Mouse (Mus musculus) G1E (cell line): Measurements from ENCODE around the gene Arhgap35. TPM values are rescaled to one million over a fixed set of nuclear protein-coding genes. Genes with fewer than 3 reads are reported as not detected.

Source experiments
- ATAC-seq: 2 replicates; pipeline ENCODE4 v1.8.0; 2016; ENCODE audit warnings: mild to moderate bottlenecking; ENCODE audit not compliant: insufficient number of reproducible peaks, poor library complexity, low FRiP score, severe bottlenecking; ENCODE audit errors: extremely low read depth
- DNase-seq: peaks from one replicate; pipeline ENCODE4 v3.0.0; 2012; ENCODE audit warnings: low spot score
- H3K27me3 ChIP-seq: 2 replicates; pipeline ENCODE4 v1.6.1; 2012; ENCODE audit warnings: mild to moderate bottlenecking, low read length, inconsistent platforms; ENCODE audit not compliant: insufficient read depth
- H3K36me3 ChIP-seq: replicated peaks from 2 replicates; pipeline ENCODE3; 2012; ENCODE audit warnings: mild to moderate bottlenecking, inconsistent platforms
- H3K4me1 ChIP-seq: 2 replicates; pipeline ENCODE4 v1.6.1; 2012; ENCODE audit warnings: low read depth, low read length, inconsistent platforms, mixed read lengths; ENCODE audit not compliant: insufficient read depth
- H3K4me3 ChIP-seq: 2 replicates; pipeline ENCODE4 v1.5.1; 2012; ENCODE audit warnings: low read depth, mild to moderate bottlenecking, inconsistent platforms, low read length, moderate library complexity, mixed read lengths
- H3K9me3 ChIP-seq: replicated peaks from 2 replicates; pipeline ENCODE4 v1.6.1; 2012; ENCODE audit warnings: inconsistent platforms
- CTCF ChIP-seq: IDR thresholded peaks from 2 replicates; pipeline ENCODE4 v1.5.1; 2012; ENCODE audit warnings: low read depth, low read length, inconsistent platforms, mixed read lengths
- GATA1 ChIP-seq: IDR thresholded peaks from 2 replicates; pipeline ENCODE4 v1.6.1; 2012; ENCODE audit warnings: borderline replicate concordance, low read length, inconsistent platforms, mixed read lengths
- GATA2 ChIP-seq: IDR thresholded peaks from 2 replicates; pipeline ENCODE4 v1.6.1; 2012; ENCODE audit warnings: low read depth, low read length, inconsistent platforms, borderline replicate concordance
- POLR2AphosphoS5 ChIP-seq: IDR thresholded peaks from 2 replicates; pipeline ENCODE4 v1.6.1; 2012; ENCODE audit warnings: low read depth, low read length, inconsistent platforms; ENCODE audit not compliant: insufficient replicate concordance
- TAL1 ChIP-seq: conservative IDR thresholded peaks from 2 replicates; pipeline ENCODE4 v1.6.1; 2012; ENCODE audit warnings: low read depth, low read length, inconsistent platforms, mixed read lengths
- polyA plus RNA-seq: library from polyadenylated mRNA; stranded (reverse); fragments of >175 nt; gene quantifications from 2 replicates; pipeline ENCODE4 v1.2.3, GENCODE M21; 2012
- total RNA-seq, 2 experiments: library from RNA; stranded (forward) in 1 of 2; stranded (reverse) in 1 of 2; fragments of 200-1000 nt in 1 of 2; fragments of >200 nt in 1 of 2; fragmentation: Nextera tagmentation in 1 of 2; gene quantifications; 2 replicates each; pipeline ENCODE4 v1.2.3; 2014 to 2017

The Arhgap35 gene
- total and polyA plus RNA-seq, 3 experiments, result 3.5 to 14.4 (median 8.0) TPM

DNA sequence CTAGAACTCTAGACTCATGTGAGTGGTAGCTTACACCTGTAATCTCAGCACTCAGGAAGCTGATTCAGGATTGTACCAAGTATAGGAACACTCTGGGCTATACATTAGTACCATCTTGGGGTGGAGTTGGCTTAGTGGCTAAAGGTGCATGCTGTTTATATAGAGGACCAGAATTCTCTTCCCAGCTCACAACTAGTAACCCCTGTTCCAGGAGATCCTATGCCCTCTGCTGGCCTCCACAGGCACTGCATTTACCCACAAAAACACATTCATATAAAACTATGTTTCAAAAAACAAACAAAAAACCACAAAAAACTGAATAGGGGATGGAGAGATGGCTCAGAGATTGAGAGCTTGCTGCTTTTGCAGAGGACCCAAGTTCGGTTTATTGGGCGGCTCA, 121.4 kb downstream of the Arhgap35 start:
- TF ChIP-seq CTCF (peak; percentile 43; the same call in 1 of the 2 replicates), TAL1 (no peak), GATA2 (no peak), GATA1 (no peak), POLR2AphosphoS5 (no peak)
- Histone ChIP-seq H3K4me1 (peaks cover 9% of the 10 kb centered on the region; the same call in 1 of the 2 replicates), H3K27me3 (no peaks in the 10 kb centered on the region; the same call in 1 of the 2 replicates), H3K9me3 (no peaks in the 10 kb centered on the region), H3K4me3 (no peak overlapping the region), H3K36me3 (peaks cover 37% of the 10 kb centered on the region)
- DNase-seq (peak; percentile 43), ATAC-seq (no peak; the same call in 1 of the 2 replicates)

DNA sequence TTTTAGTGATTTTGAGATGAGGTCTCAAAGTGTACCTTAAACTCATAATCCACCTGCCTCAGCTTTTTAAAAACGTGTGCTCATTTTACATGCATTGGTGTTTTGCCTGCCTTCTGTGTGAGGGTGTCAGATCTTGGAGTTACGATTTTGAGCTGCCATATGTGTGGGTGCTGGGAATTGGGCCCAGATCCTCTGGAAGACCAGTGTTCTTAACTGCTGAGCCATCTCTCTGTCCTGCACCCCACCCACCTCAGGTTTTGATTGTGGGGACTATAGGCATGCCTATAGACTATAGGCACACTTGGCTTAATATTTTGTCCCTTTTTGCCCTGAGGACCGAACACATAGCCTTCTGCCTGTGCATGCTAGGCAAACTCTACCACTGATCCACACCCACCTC, 122.6 kb downstream of the Arhgap35 start:
- Histone ChIP-seq H3K9me3 (no peaks in the 10 kb centered on the region), H3K4me3 (no peak overlapping the region), H3K36me3 (peaks cover 25% of the 10 kb centered on the region), H3K27me3 (peaks cover 2% of the 10 kb centered on the region; the same call in 1 of the 2 replicates), H3K4me1 (peaks cover 9% of the 10 kb centered on the region; the same call in 1 of the 2 replicates)
- ATAC-seq (no peak), DNase-seq (no peak)
- TF ChIP-seq GATA2 (no peak), POLR2AphosphoS5 (no peak), TAL1 (no peak), GATA1 (no peak), CTCF (no peak)

DNA sequence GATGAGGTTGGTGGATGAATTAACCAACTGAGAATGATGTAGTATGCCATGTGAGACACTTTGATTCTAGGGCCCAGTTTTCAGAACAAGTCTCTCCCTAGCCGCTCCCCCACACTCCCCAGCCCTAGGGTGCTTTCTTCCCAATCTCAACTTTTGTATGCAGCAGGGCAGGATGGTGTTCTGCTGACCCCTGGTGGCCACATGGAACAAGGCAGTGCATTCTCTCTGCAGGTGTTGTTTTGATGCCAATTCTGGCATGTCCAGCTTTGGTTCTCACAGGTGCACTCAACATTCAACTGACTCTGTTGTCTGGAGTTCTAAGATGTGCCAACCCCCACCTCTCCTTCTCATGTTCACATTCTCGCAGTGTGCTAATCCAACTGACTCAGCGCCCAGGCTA, 123.0 kb downstream of the Arhgap35 start:
- 0 out of 2 replicates have a peak, but pooled peaks cover 2% of the 10 kb centered on the region for H3K27me3 ChIP-seq
- peak; percentile 45; the same call in 1 of the 2 replicates for ATAC-seq
- H3K4me3 ChIP-seq, result no peak overlapping the region
- H3K4me1 ChIP-seq, result peaks cover 9% of the 10 kb centered on the region; the same call in 1 of the 2 replicates
- H3K9me3 ChIP-seq, result no peaks in the 10 kb centered on the region
- no peak for TF ChIP-seq GATA1
- TF ChIP-seq CTCF, result peak; percentile 98
- TF ChIP-seq POLR2AphosphoS5, result no peak
- peaks cover 21% of the 10 kb centered on the region for H3K36me3 ChIP-seq
- DNase-seq, result peak; percentile 54

DNA sequence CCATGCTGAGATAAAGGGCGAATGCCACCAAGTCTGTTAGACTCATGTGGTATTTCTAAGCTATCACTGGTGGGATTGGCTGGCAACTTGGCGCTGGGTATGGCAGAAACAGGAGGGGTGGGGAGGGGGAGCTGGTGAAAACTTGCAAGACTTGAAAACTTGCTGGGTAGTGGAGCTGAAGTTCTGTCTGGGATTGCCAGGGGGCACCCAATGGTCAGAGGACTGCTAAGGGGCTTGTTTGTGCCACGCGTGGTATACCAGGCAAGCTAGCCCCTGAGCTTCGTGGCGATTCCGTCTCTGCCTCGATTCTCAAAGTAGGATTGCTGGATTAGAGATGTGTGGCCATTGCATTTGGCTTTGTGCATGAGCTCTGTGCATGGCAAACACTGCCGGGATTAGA, 124.8 kb downstream of the Arhgap35 start:
- Histone ChIP-seq H3K9me3 (no peaks in the 10 kb centered on the region), H3K36me3 (peaks cover 3% of the 10 kb centered on the region), H3K27me3 (peaks cover 4% of the 10 kb centered on the region; the same call in 1 of the 2 replicates), H3K4me1 (peaks cover 9% of the 10 kb centered on the region; the same call in 1 of the 2 replicates), H3K4me3 (no peak overlapping the region)
- TF ChIP-seq TAL1 (no peak), CTCF (peak; percentile 40; the same call in 1 of the 2 replicates)
- ATAC-seq (no peak), DNase-seq (peak; percentile 27)

DNA sequence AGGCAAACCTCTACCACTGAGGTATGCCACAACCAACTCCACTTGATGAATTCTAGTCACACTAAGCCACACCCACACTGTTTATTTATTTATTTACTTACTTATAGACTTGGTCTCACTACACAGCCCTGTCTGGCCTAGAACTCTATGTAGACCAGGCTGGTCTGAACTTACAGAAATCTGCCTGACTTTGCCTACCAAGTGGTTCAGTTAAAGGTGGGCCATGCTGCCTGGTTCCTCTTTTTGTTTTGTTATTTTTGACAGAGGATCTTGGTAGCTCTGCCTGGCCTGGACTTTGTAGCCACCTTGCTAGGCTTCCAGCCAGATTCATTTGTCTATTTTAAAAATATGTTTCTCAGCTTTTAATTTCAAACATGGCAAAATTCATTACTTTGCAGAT, 126.0 kb downstream of the Arhgap35 start:
- Histone ChIP-seq H3K4me1 (peaks cover 9% of the 10 kb centered on the region; the same call in 1 of the 2 replicates), H3K36me3 (peaks cover 2% of the 10 kb centered on the region), H3K9me3 (no peaks in the 10 kb centered on the region), H3K4me3 (no peak overlapping the region), H3K27me3 (peaks cover 7% of the 10 kb centered on the region; the same call in 1 of the 2 replicates)
- ATAC-seq, result no peak
- no peak for TF ChIP-seq GATA2
- no peak for TF ChIP-seq POLR2AphosphoS5
- no peak for TF ChIP-seq CTCF
- TF ChIP-seq GATA1, result no peak
- no peak for TF ChIP-seq TAL1
- no peak for DNase-seq

DNA sequence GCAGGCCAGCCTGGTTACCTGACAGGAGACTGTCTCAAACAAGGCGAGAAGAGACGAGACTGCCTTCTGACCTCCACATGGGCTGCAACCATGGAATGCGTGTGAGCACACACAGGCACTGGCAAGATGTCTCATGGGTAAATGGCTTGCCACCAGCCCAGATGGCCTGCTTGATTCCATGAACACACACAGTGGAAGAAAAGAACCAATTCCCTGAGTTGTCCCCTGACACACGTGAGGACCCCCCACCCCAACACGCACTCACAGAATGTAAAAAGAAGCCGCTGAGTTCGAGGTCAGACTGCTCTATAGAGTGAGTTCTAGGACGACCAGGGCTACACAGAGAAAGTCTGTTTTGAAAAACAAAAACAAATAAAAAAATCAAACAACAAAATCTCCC, 137.2 kb downstream of the Arhgap35 start, which contains the start of gene Npas1:
Npas1 (minus strand) TSS at position 101 of the 400 bp plus-strand sequence.
- H3K9me3 ChIP-seq, result peaks cover 10% of the 10 kb centered on the region; the same call in 1 of the 2 replicates
- no peaks in the 10 kb centered on the region for H3K4me1 ChIP-seq
- no peak for ATAC-seq
- TF ChIP-seq CTCF (no peak), GATA2 (no peak), GATA1 (no peak), TAL1 (no peak), POLR2AphosphoS5 (no peak)
- DNase-seq, result no peak
- no peak within 1 kb of the TSS for H3K4me3 ChIP-seq
- no peaks in the 10 kb centered on the region for H3K36me3 ChIP-seq
- H3K27me3 ChIP-seq, result peaks cover 73% of the 10 kb centered on the region

DNA sequence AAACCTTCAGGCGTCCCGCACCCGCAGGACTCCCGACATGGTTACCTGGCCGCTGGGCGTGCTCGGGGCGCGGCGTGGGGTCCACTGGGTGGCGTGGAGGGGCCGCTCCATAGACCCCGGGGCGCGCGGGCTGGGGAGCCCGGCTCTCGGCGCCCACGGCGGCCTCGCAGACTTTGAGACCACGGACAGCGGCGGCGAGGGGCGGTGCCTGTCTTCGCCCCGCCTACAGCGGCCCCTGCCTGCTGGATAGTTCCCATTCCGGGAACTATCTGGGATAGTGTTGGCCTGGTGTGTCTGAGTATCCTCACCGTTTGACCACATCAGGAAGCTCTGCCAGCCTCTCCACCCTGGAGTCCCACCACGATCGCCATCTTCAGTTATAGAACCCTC, 138.2 kb downstream of the Arhgap35 start:
- no peaks in the 10 kb centered on the region for H3K36me3 ChIP-seq
- no peak for DNase-seq
- no peak overlapping the region for H3K4me3 ChIP-seq
- H3K9me3 ChIP-seq, result peaks cover 10% of the 10 kb centered on the region; the same call in 1 of the 2 replicates
- ATAC-seq, result no peak
- peaks cover 70% of the 10 kb centered on the region for H3K27me3 ChIP-seq
- TF ChIP-seq GATA2 (no peak), CTCF (no peak), GATA1 (no peak), TAL1 (no peak), POLR2AphosphoS5 (no peak)
- H3K4me1 ChIP-seq, result no peaks in the 10 kb centered on the region
